Mouse (Mus musculus): ENCODE data around the gene Ercc8. TPM values are rescaled to one million over a fixed set of nuclear protein-coding genes. Genes with fewer than 3 reads are reported as not detected.
A peak's percentile ranks its signal among the peaks of the same experiment; 100 is the strongest.

The Ercc8 gene
- total and polyA plus RNA-seq, 3 experiments: 15.9 to 22.2 TPM; not detected in 1

DNA sequence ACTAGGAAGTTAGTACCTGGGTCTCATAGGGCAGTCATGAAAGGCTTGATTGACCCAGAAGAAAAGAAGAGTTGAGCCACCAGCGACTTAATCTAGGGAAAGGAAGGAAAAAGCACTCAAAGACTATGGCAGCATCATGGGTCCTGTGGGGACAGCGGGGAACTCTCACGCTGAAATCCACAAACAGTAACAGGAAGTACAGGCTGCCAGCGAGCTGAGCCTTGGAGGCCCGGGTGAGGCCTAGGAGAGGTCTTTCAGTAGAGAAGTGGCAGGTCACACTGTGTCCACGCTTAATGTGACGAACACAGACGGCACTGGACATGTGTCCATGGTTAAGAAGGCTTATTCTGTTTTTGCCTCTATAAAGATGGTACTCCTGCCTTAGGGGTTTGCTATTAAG, 21.1 kb downstream of the Ercc8 start:
- Histone ChIP-seq H3K79me2 (ENCODE audit: control insufficient read depth, insufficient read depth, low read length, poor library complexity) (no peaks in the 10 kb centered on the region; the same call in 1 of the 2 replicates), H3K27me3 (ENCODE audit: control insufficient read depth in 1 of 2, insufficient read depth in 2 of 2, low read length in 2 of 2) (no peaks in the 10 kb centered on the region), H3K27ac (ENCODE audit: control insufficient read depth, low read depth, low read length) (peak overlapping the region; percentile 32; the same call in 1 of the 2 replicates), H3K9me3 (replicated peaks; ENCODE audit: insufficient read depth, low read length) (no peaks in the 10 kb centered on the region), H3K9ac (ENCODE audit: control insufficient read depth, low read depth, low read length, poor library complexity, severe bottlenecking) (no peak overlapping the region), H3K4me3 (ENCODE audit: control insufficient read depth in 1 of 2, insufficient read depth in 1 of 2, low read depth in 2 of 2, low read length in 2 of 2) (no peak overlapping the region), H3K4me1 (ENCODE audit: control insufficient read depth in 1 of 2, insufficient read depth in 2 of 2, low read length in 2 of 2) (peaks cover 19 to 34% of the 10 kb centered on the region in 2 experiments), H3K36me3 (ENCODE audit: control insufficient read depth in 1 of 2, insufficient read depth in 2 of 2, low read length in 2 of 2) (peaks cover 8 to 30% of the 10 kb centered on the region in 2 experiments)
- no peak for TF ChIP-seq MYC (IDR thresholded peaks at IDR 0.05; ENCODE audit: low read depth, low read length)
- no peak for TF ChIP-seq MXI1 (IDR thresholded peaks at IDR 0.05; ENCODE audit: low read depth, low read length)
- no peak for TF ChIP-seq MYB (IDR thresholded peaks at IDR 0.05; ENCODE audit: low read depth, low read length)
- no peak for TF ChIP-seq USF2 (IDR thresholded peaks at IDR 0.05; ENCODE audit: borderline replicate concordance in 1 of 2, insufficient read depth in 1 of 2, low read depth in 1 of 2, low read length in 2 of 2)
- no peak for TF ChIP-seq NELFE (IDR thresholded peaks at IDR 0.05; ENCODE audit: low read depth, low read length)
- no peak for TF ChIP-seq CHD1 (IDR thresholded peaks at IDR 0.05; ENCODE audit: low read depth, low read length)
- no peak for TF ChIP-seq EP300 (IDR thresholded peaks at IDR 0.05; ENCODE audit: low read depth in 1 of 2, low read length in 2 of 2)
- no peak for TF ChIP-seq GABPA (IDR thresholded peaks at IDR 0.05; ENCODE audit: low read depth, low read length)
- TF ChIP-seq RCOR1 (IDR thresholded peaks at IDR 0.05; ENCODE audit: low read depth, low read length): no peak
- no peak for TF ChIP-seq SIN3A (IDR thresholded peaks at IDR 0.05; ENCODE audit: low read length)
- TF ChIP-seq ETS1 (IDR thresholded peaks at IDR 0.05; ENCODE audit: low read depth, low read length): no peak
- TF ChIP-seq CTCF (IDR thresholded peaks at IDR 0.05 in 2 of 3, conservative IDR thresholded peaks at IDR 0.05 in 1 of 3; ENCODE audit: control insufficient read depth in 1 of 3, insufficient read depth in 1 of 3, low read depth in 2 of 3, low read length in 3 of 3, poor library complexity in 1 of 3, severe bottlenecking in 1 of 3): no peak
- no peak for TF ChIP-seq HCFC1 (IDR thresholded peaks at IDR 0.05; ENCODE audit: low read depth, low read length)
- TF ChIP-seq UBTF (IDR thresholded peaks at IDR 0.05; ENCODE audit: borderline replicate concordance, insufficient read depth, low read depth, low read length): no peak
- no peak for TF ChIP-seq ZMIZ1 (IDR thresholded peaks at IDR 0.05; ENCODE audit: low read depth, low read length)
- TF ChIP-seq JUND (IDR thresholded peaks at IDR 0.05; ENCODE audit: low read depth, low read length): no peak
- TF ChIP-seq SMC3 (IDR thresholded peaks at IDR 0.05; ENCODE audit: low read depth, low read length): no peak
- peak; percentile 26 for DNase-seq (ENCODE audit: low read depth, low spot score)

DNA sequence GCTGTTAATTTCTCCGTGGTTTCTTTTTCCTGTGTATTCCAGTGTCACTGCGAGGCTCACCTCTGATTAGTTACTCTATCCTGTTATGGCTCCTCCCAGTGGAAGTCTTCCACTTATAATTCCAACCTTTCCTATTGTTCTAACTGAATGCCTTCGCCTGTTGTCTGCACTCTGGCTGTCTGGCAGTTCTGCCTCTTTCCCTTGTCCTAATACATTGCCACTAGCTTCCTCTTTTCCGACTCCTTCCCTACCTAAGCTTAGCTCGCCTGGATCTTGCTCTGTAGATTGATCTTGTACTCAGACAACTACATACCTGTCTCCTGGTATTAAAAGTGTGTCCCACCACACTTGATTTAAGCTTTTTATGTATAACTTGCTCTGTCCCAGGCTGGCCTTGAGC, 22.3 kb downstream of the Ercc8 start:
- no peaks in the 10 kb centered on the region for H3K9me3 ChIP-seq (replicated peaks; ENCODE audit: insufficient read depth, low read length)
- peaks cover 22 to 34% of the 10 kb centered on the region in 2 experiments for H3K4me1 ChIP-seq (ENCODE audit: control insufficient read depth in 1 of 2, insufficient read depth in 2 of 2, low read length in 2 of 2)
- no peaks in the 10 kb centered on the region; the same call in 1 of the 2 replicates for H3K79me2 ChIP-seq (ENCODE audit: control insufficient read depth, insufficient read depth, low read length, poor library complexity)
- no peaks in the 10 kb centered on the region for H3K27me3 ChIP-seq (ENCODE audit: control insufficient read depth in 1 of 2, insufficient read depth in 2 of 2, low read length in 2 of 2)
- no peak overlapping the region for H3K9ac ChIP-seq (ENCODE audit: control insufficient read depth, low read depth, low read length, poor library complexity, severe bottlenecking)
- H3K36me3 ChIP-seq (ENCODE audit: control insufficient read depth in 1 of 2, insufficient read depth in 2 of 2, low read length in 2 of 2): peaks cover 8 to 36% of the 10 kb centered on the region in 2 experiments
- no peak overlapping the region for H3K4me3 ChIP-seq (ENCODE audit: control insufficient read depth in 1 of 2, insufficient read depth in 1 of 2, low read depth in 2 of 2, low read length in 2 of 2)
- peak; percentile 48 for DNase-seq (ENCODE audit: low read depth, low spot score)
- TF ChIP-seq USF1 (IDR thresholded peaks at IDR 0.05; ENCODE audit: low read depth, low read length) (no peak), SIN3A (IDR thresholded peaks at IDR 0.05; ENCODE audit: low read length) (0 out of 2 replicates have a peak, but pooled peaks have one; percentile 42)
- H3K27ac ChIP-seq (ENCODE audit: control insufficient read depth, low read depth, low read length): peak overlapping the region; percentile 43
